Mouse (Mus musculus) brain, embryonic 14.5 days (tissue): ENCODE data around the gene Prss32.

Experiments
- CTCF ChIP-seq: fragments of 200-500 bp; IDR thresholded peaks from 2 replicates; pipeline ENCODE4 v1.5.1; 2012; ENCODE audit warnings: inconsistent platforms, mild to moderate bottlenecking, moderate library complexity, borderline replicate concordance; ENCODE audit not compliant: insufficient read depth, insufficient read length; ENCODE audit errors: extremely low read depth
- POLR2A ChIP-seq: fragments of 200-500 bp; IDR thresholded peaks from 2 replicates; pipeline ENCODE4 v1.6.1; 2012; ENCODE audit warnings: mild to moderate bottlenecking, inconsistent platforms, borderline replicate concordance; ENCODE audit not compliant: poor library complexity, insufficient read depth, insufficient read length, severe bottlenecking; ENCODE audit errors: extremely low read depth

GRCm38 (mm10) chr17:23820731-23821130 is 22.9 kb upstream of the Prss32 start:
- TF ChIP-seq CTCF (no peak), POLR2A (no peak)
